Mouse (Mus musculus): ENCODE data around the gene Ttc25. TPM values are rescaled to one million over a fixed set of nuclear protein-coding genes. Genes with fewer than 3 reads are reported as not detected.

The Ttc25 gene
- total and polyA plus RNA-seq, 2 experiments from 2014 or later = 1.8 to 2.2 TPM

GRCm38 (mm10) chr11:100512384-100512783 lies 33.0 kb upstream of the Ttc25 start:
- 78% methylated on average over 1 of the region's 1 CpGs for WGBS
- no peak overlapping the region for H3K9ac ChIP-seq
- no peaks in the 10 kb centered on the region for H3K9me3 ChIP-seq (ENCODE audit: low read length)
- H3K4me2 ChIP-seq (ENCODE audit: low read depth) = no peak overlapping the region
- DNase-seq (peak; percentile 68), ATAC-seq (peak; percentile 36; the same call in 1 of the 2 replicates)
- H3K27ac ChIP-seq (ENCODE audit: low read depth, low read length) = no peak overlapping the region
- no peaks in the 10 kb centered on the region for H3K4me1 ChIP-seq (ENCODE audit: insufficient read depth)
- peak; percentile 68 for TF ChIP-seq CTCF (IDR thresholded peaks at IDR 0.05; ENCODE audit: low read depth)
- peaks cover 78% of the 10 kb centered on the region for H3K36me3 ChIP-seq (ENCODE audit: insufficient read depth)
- H3K4me3 ChIP-seq (ENCODE audit: low read depth, low read length) = no peak overlapping the region
- no peaks in the 10 kb centered on the region for H3K27me3 ChIP-seq (ENCODE audit: insufficient read depth, low read length)

DNA sequence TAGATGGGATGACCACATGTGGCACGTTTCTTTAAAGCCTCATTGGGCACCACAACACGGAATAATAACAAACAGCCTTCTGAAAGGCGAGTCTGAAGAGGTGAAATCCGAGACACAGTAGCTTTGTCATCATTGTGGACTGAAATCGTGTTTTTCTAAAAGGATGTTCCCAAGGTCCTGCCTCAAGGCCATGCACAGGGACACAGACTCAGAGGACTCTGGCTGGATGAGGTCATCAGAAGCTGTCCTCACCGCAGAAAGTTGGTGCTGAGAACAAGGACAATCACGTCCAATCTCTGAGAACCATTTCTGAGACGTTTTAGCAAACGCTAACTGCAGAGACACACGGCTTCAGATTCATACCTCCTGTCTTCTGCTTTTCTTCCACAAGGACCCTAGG lies 31.7 kb upstream of the Ttc25 start:
- Histone ChIP-seq H3K4me3 (ENCODE audit: low read depth, low read length) (no peak overlapping the region), H3K27ac (ENCODE audit: low read depth, low read length) (no peak overlapping the region), H3K4me1 (ENCODE audit: insufficient read depth) (no peaks in the 10 kb centered on the region), H3K36me3 (ENCODE audit: insufficient read depth) (peaks cover 87% of the 10 kb centered on the region), H3K9me3 (ENCODE audit: low read length) (no peaks in the 10 kb centered on the region), H3K27me3 (ENCODE audit: insufficient read depth, low read length) (no peaks in the 10 kb centered on the region), H3K4me2 (ENCODE audit: low read depth) (no peak overlapping the region), H3K9ac (no peak overlapping the region)
- no peak for TF ChIP-seq CTCF (IDR thresholded peaks at IDR 0.05; ENCODE audit: low read depth)
- WGBS = 92% methylated on average over 10 of the region's 10 CpGs
- ATAC-seq (no peak), DNase-seq (no peak)

GRCm38 (mm10) chr11:100515061-100515460 lies 30.3 kb upstream of the Ttc25 start:
- no peak overlapping the region for H3K4me3 ChIP-seq (ENCODE audit: low read depth, low read length)
- DNase-seq = no peak
- H3K9me3 ChIP-seq (ENCODE audit: low read length) = no peaks in the 10 kb centered on the region
- no peaks in the 10 kb centered on the region for H3K4me1 ChIP-seq (ENCODE audit: insufficient read depth)
- no peaks in the 10 kb centered on the region for H3K27me3 ChIP-seq (ENCODE audit: insufficient read depth, low read length)
- TF ChIP-seq CTCF (IDR thresholded peaks at IDR 0.05; ENCODE audit: low read depth) = no peak
- 94% methylated on average over 9 of the region's 9 CpGs for WGBS
- H3K36me3 ChIP-seq (ENCODE audit: insufficient read depth) = peaks cover 89% of the 10 kb centered on the region
- no peak overlapping the region for H3K27ac ChIP-seq (ENCODE audit: low read depth, low read length)
- no peak for ATAC-seq
- no peak overlapping the region for H3K4me2 ChIP-seq (ENCODE audit: low read depth)
- H3K9ac ChIP-seq = no peak overlapping the region

DNA sequence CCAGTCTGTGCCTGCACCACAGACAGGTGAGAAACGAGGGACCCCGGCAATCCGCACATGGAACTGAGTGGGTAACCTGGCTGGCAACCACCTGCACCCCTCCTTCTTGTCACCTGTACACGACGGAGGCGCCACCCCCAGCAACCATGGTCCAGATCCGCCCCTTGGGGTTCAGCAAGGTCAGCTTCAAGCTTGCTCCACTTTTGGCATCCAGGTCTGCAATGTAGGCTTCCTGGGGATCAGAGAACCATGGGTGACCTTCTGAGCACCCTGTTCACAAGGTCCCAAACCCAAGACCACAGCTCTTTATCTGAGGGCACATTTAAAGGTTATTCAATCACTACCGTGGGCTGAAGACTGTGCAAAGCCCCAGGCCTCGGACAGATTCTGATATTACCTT lies 29.6 kb upstream of the Ttc25 start:
- Histone ChIP-seq H3K9me3 (ENCODE audit: low read length) (no peaks in the 10 kb centered on the region), H3K4me2 (ENCODE audit: low read depth) (no peak overlapping the region), H3K27me3 (ENCODE audit: insufficient read depth, low read length) (no peaks in the 10 kb centered on the region), H3K36me3 (ENCODE audit: insufficient read depth) (peaks cover 93% of the 10 kb centered on the region), H3K4me1 (ENCODE audit: insufficient read depth) (no peaks in the 10 kb centered on the region), H3K27ac (ENCODE audit: low read depth, low read length) (no peak overlapping the region), H3K9ac (no peak overlapping the region), H3K4me3 (ENCODE audit: low read depth, low read length) (no peak overlapping the region)
- ATAC-seq (no peak), DNase-seq (no peak)
- 94% methylated on average over 9 of the region's 9 CpGs for WGBS
- no peak for TF ChIP-seq CTCF (IDR thresholded peaks at IDR 0.05; ENCODE audit: low read depth)

DNA sequence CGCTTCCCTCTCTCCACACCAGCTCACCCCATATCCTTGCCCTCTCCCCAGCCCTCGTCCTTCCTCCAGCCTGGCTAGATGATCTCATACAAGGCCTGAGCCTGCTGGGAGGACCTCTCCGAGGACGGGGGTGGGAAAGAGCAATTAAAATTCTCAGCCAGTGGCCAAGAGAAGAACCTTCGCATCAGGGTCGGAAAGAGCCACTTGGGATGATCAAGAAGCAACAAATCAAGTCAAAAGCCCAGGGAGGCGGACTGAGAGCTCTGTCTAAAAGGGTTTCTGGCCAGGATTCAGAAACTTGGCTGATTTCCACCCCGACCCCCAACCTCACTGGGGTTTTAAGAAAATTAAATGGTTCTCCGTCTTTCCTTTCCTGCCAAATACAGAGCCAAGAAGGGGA lies 29.1 kb upstream of the Ttc25 start:
- DNase-seq = no peak

GRCm38 (mm10) chr11:100518188-100518591 lies 27.2 kb upstream of the Ttc25 start:
- no peak overlapping the region for H3K27ac ChIP-seq (ENCODE audit: low read depth, low read length)
- DNase-seq = no peak

More for the DNA sequence above, 29.1 kb upstream of the Ttc25 start:
- Histone ChIP-seq H3K27me3 (ENCODE audit: insufficient read depth, low read length) (no peaks in the 10 kb centered on the region), H3K4me2 (ENCODE audit: low read depth) (no peak overlapping the region), H3K4me3 (ENCODE audit: low read depth, low read length) (no peak overlapping the region), H3K9ac (no peak overlapping the region), H3K36me3 (ENCODE audit: insufficient read depth) (peaks cover 94% of the 10 kb centered on the region), H3K27ac (ENCODE audit: low read depth, low read length) (no peak overlapping the region), H3K9me3 (ENCODE audit: low read length) (no peaks in the 10 kb centered on the region), H3K4me1 (ENCODE audit: insufficient read depth) (no peaks in the 10 kb centered on the region)
- 65% methylated on average over 9 of the region's 9 CpGs for WGBS
- no peak for ATAC-seq
- no peak for TF ChIP-seq CTCF (IDR thresholded peaks at IDR 0.05; ENCODE audit: low read depth)

DNA sequence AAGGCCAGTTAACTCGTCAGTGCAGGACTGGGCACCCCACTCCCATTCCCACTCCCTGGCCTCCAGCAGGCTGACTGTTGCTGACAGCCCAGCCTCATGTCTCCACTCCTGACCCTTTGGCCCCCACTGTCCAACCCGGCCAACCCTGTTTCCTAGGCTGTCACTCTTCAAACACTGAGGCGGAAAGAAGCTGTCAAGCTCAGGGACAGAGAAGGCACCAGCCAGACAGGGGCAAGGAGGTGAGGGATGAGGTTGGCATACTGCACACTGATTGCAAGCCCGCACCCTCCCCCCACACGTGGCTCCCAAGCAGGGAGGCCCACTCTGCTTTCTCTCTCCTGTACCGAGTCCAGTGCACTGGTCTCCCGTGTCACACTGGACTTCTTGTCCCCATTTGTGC lies 26.2 kb upstream of the Ttc25 start:
- H3K4me3 ChIP-seq (ENCODE audit: low read depth, low read length) = no peak overlapping the region
- no peak overlapping the region for H3K27ac ChIP-seq (ENCODE audit: low read depth, low read length)
- H3K27me3 ChIP-seq (ENCODE audit: insufficient read depth, low read length) = no peaks in the 10 kb centered on the region
- no peaks in the 10 kb centered on the region for H3K4me1 ChIP-seq (ENCODE audit: insufficient read depth)
- no peak overlapping the region for H3K9ac ChIP-seq
- peaks cover 92% of the 10 kb centered on the region for H3K36me3 ChIP-seq (ENCODE audit: insufficient read depth)
- ATAC-seq = no peak
- no peak for TF ChIP-seq CTCF (IDR thresholded peaks at IDR 0.05; ENCODE audit: low read depth)
- WGBS = 83% methylated on average over 7 of the region's 7 CpGs
- DNase-seq = no peak
- no peak overlapping the region for H3K4me2 ChIP-seq (ENCODE audit: low read depth)
- no peaks in the 10 kb centered on the region for H3K9me3 ChIP-seq (ENCODE audit: low read length)

More at GRCm38 (mm10) chr11:100518188-100518591, 27.2 kb upstream of the Ttc25 start:
- no peak for ATAC-seq
- TF ChIP-seq CTCF (IDR thresholded peaks at IDR 0.05; ENCODE audit: low read depth) = no peak
- Histone ChIP-seq H3K4me1 (ENCODE audit: insufficient read depth) (no peaks in the 10 kb centered on the region), H3K36me3 (ENCODE audit: insufficient read depth) (peaks cover 96% of the 10 kb centered on the region), H3K4me2 (ENCODE audit: low read depth) (no peak overlapping the region), H3K4me3 (ENCODE audit: low read depth, low read length) (no peak overlapping the region), H3K9ac (no peak overlapping the region), H3K9me3 (ENCODE audit: low read length) (no peaks in the 10 kb centered on the region), H3K27me3 (ENCODE audit: insufficient read depth, low read length) (no peaks in the 10 kb centered on the region)
- 37% methylated on average over 5 of the region's 5 CpGs for WGBS

- no peak for DNase-seq
- H3K4me3 ChIP-seq (ENCODE audit: low read depth, low read length) = no peak overlapping the region
- H3K4me2 ChIP-seq (ENCODE audit: low read depth) = no peak overlapping the region
- TF ChIP-seq CTCF (IDR thresholded peaks at IDR 0.05; ENCODE audit: low read depth) = no peak
- H3K27me3 ChIP-seq (ENCODE audit: insufficient read depth, low read length) = no peaks in the 10 kb centered on the region
- no peak overlapping the region for H3K9ac ChIP-seq
- H3K36me3 ChIP-seq (ENCODE audit: insufficient read depth) = peaks cover 75% of the 10 kb centered on the region
- H3K9me3 ChIP-seq (ENCODE audit: low read length) = no peaks in the 10 kb centered on the region
- no peak for ATAC-seq
- WGBS = 84% methylated on average over 15 of the region's 15 CpGs
- H3K27ac ChIP-seq (ENCODE audit: low read depth, low read length) = no peak overlapping the region
- H3K4me1 ChIP-seq (ENCODE audit: insufficient read depth) = peaks cover 10% of the 10 kb centered on the region
Measured at GRCm38 (mm10) chr11:100520838-100521237, 24.6 kb upstream of the Ttc25 start.

Measured in forebrain, postnatal 0 days (tissue).